Mouse (Mus musculus): ENCODE data around the gene Olfr267.

DNA sequence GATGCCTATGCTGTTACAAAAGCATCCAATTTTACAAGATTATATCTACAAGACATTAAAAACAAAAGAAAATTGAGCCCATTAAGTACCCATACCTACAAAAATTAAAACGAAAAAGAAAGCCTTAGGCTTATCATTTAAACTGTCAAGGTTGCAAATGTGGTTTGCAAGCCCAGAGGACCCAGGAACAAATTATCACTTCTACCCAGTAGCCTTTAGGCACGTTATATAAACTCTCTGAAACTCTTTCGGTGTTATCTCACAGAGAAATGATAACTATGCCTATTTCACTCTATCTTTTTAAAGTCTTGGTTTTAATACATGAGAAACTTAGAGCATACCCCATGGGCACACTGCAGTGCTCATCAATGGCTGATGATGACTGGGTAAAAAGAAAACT lies 45.4 kb upstream of the Olfr267 start:
- TF ChIP-seq CTCF (IDR thresholded peaks at IDR 0.05; ENCODE audit: low read depth, low read length) (no peak), POLR2A (IDR thresholded peaks at IDR 0.05; ENCODE audit: borderline replicate concordance, low read depth, low read length) (no peak)
